Mouse (Mus musculus) megakaryocyte, adult 5-6 weeks (primary cell): ENCODE results near the gene Gm20873. TPM values are rescaled to one million over a fixed set of nuclear protein-coding genes. Genes with fewer than 3 reads are reported as not detected.
"Not testable (repeated sequence)": the region's sequence is repeated elsewhere in the genome, so short reads cannot be mapped to it uniquely, and the experiment has no call there.

Experiments used
- ATAC-seq: 2 replicates; pipeline ENCODE4 v1.8.0; 2016; ENCODE audit warnings: mild to moderate bottlenecking, inconsistent platforms; ENCODE audit not compliant: poor library complexity, severe bottlenecking
- total RNA-seq, 2 experiments: library from RNA; stranded (forward) in 1 of 2; stranded (reverse) in 1 of 2; fragments of 153-499, 151-499 nt in 1 of 2; fragments of 221-1000, 200-1000 nt in 1 of 2; gene quantifications; 2 replicates each; pipeline versions ENCODE4 v1.2.3 to v1.2.4; 2015 to 2017

Gene Gm20873
- total RNA-seq (2015) (not detected in 2 replicates), total RNA-seq (2017) (not detected in 2 replicates)

- ATAC-seq: not testable (repeated sequence)
Observed at GRCm38 (mm10) chrY:6266798-6267197, at the start of gene Gm20873. TSS of gene Gm20873 (plus strand) at chrY:6267098.

DNA sequence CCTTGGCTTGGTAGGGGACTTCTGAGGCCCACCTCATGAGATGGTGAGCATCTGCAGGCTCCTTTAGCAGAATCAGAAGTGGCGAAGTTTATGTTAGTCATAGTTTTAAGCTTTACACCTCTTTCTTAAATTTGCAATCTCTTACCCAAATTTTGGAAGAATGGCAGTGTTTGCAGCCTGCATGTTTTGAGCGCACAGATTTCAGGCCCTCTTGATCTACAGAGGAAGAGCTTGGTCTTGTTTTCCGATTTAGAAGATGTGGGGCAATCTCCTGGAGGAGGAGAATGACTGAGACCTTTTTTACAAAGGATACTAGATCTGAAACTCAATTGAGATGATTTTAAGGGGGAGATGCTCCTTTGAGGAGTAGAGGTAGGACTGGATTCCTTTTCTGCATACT is 29.0 kb upstream of the Gm20873 start, which contains the start of gene Gm21746:
Gm21746 (minus strand) TSS at position 101 of the 400 bp plus-strand sequence.
- not testable (repeated sequence) for ATAC-seq

Other genes starting within 250 kb of the Gm20873 start
- gene Gm21746, start 29.1 kb upstream of the Gm20873 start, total RNA-seq (2015): not detected in 2 replicates
- gene Gm21746, start 29.1 kb upstream of the Gm20873 start, total RNA-seq (2017): not detected in 2 replicates